Mouse (Mus musculus) midbrain, embryonic 12.5 days (tissue): ENCODE measurements around the gene H2al2a. TPM values are rescaled to one million over a fixed set of nuclear protein-coding genes. Genes with fewer than 3 reads are reported as not detected.
"Not testable (repeated sequence)": the region's sequence is repeated elsewhere in the genome, so short reads cannot be mapped to it uniquely, and the experiment has no call there.

Source experiments
- ATAC-seq: fragments of 200-750 bp; cut with Nextera tagmentation; 2 replicates; pipeline ENCODE4 v1.8.0; 2017; ENCODE audit warnings: low read depth, moderate TSS enrichment, moderate library complexity; ENCODE audit not compliant: low FRiP score
- H3K27ac ChIP-seq: fragments of 300-500 bp; sonication (generic); replicated peaks from 2 replicates; pipeline ENCODE4 v1.5.1; 2016; ENCODE audit warnings: mild to moderate bottlenecking
- H3K27me3 ChIP-seq: fragments of 300-500 bp; sonication (generic); 2 replicates; pipeline ENCODE4 v1.6.1; 2016; ENCODE audit warnings: mild to moderate bottlenecking
- H3K36me3 ChIP-seq: fragments of 300-500 bp; sonication (generic); 2 replicates; pipeline ENCODE4 v1.6.1; 2016
- H3K4me1 ChIP-seq: fragments of 300-500 bp; sonication (generic); 2 replicates; pipeline ENCODE4 v1.6.1; 2016
- H3K4me2 ChIP-seq: fragments of 300-500 bp; sonication (generic); replicated peaks from 2 replicates; pipeline ENCODE4 v1.6.1; 2016; ENCODE audit warnings: mild to moderate bottlenecking, moderate library complexity
- H3K4me3 ChIP-seq: fragments of 300-500 bp; sonication (generic); 2 replicates; pipeline ENCODE4 v1.5.1; 2016; ENCODE audit warnings: mild to moderate bottlenecking
- H3K9ac ChIP-seq: fragments of 300-500 bp; sonication (generic); replicated peaks from 2 replicates; pipeline ENCODE4 v1.6.1; 2016; ENCODE audit warnings: mild to moderate bottlenecking, moderate library complexity
- H3K9me3 ChIP-seq: fragments of 300-500 bp; sonication (generic); 2 replicates; pipeline ENCODE4 v1.6.1; 2016; ENCODE audit warnings: mild to moderate bottlenecking
- WGBS: fragments of 180-500 bp; shearing (Covaris S2); methylation state at CpG from one replicate; pipeline ENCODE4 v1.1.7; 2016; 5-methylcytosine and 5-hydroxymethylcytosine counted together
- polyA plus RNA-seq: library from polyadenylated mRNA; unstranded; fragments of >200 nt; fragmentation: Nextera tagmentation; extraction: Ambion mirVana; gene quantifications from 2 replicates; pipeline ENCODE4 v1.2.1, GENCODE M21; 2016

The H2al2a gene
- polyA plus RNA-seq, 1 experiment from 2014 or later = not detected

DNA sequence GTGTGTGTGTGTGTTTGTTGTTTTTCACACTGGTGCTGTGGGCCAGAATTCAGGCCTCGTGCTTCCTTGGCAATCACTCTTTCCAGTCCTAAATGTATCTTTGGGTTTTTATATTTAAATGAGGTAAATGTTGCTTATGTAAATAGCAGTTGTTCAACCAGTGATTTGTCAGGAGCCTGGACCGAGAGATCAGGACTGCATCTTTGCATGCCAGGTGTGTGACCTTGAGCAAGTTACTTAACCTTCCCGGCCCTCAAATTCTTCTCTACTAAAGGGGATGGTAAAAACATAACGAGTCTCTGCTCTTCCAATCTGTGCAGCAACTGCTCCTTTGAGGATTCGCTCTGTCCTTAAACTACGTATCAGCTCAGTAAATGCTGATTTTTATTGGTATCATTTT is 25.4 kb downstream of the H2al2a start:
- ATAC-seq = no peak
- no peaks in the 10 kb centered on the region for H3K36me3 ChIP-seq
- no peak overlapping the region for H3K9ac ChIP-seq
- no peak overlapping the region for H3K27ac ChIP-seq
- no peaks in the 10 kb centered on the region for H3K9me3 ChIP-seq
- H3K27me3 ChIP-seq = no peaks in the 10 kb centered on the region
- H3K4me2 ChIP-seq = no peak overlapping the region
- H3K4me3 ChIP-seq = no peak overlapping the region
- peaks cover 10% of the 10 kb centered on the region; the same call in 1 of the 2 replicates for H3K4me1 ChIP-seq
- 70% methylated on average over 6 of the region's 6 CpGs for WGBS

DNA sequence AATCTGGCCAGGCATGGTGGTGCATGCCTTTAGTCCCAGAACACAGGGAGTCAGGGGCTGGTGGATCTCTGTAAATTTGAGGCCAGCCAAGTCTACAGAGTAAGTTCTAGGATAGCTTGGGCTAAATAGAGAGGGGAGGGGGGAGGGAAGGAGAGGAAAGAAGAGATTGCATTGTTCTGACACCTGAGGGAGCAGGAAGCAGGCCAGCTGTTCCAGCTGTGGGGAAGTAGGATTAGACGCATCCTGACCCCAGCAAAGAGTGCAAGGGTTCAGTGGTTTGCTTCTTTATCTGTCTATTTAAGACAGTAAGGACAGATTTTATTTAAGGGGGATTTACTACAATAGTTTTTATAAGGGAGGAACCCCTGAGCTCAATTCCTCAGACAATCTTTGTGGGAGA is 26.1 kb downstream of the H2al2a start:
- Histone ChIP-seq H3K9ac (no peak overlapping the region), H3K27me3 (no peaks in the 10 kb centered on the region), H3K36me3 (no peaks in the 10 kb centered on the region), H3K4me2 (no peak overlapping the region), H3K9me3 (no peaks in the 10 kb centered on the region), H3K4me1 (peaks cover 10% of the 10 kb centered on the region; the same call in 1 of the 2 replicates), H3K27ac (no peak overlapping the region), H3K4me3 (no peak overlapping the region)
- 14% methylated on average over 1 of the region's 1 CpGs for WGBS
- no peak for ATAC-seq

DNA sequence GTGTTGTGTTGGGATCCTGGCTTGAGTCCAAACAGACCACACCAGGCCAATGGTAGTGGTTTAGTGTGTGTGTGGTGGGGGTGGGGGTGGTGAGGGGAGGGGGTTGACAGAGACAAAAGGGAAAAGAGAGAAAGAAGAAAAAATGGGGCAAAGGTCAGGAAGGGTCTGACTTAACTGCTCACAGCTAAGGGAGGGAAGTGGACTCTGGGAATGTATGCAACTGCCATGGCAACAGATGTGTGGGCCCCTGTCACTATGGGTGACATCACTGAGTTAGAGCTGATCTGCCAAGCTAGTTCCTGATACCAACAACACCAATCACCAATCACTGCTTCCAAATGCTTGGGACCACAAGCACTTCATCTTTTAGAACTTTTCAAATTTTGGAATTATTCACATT is 26.6 kb downstream of the H2al2a start:
- no peaks in the 10 kb centered on the region for H3K36me3 ChIP-seq
- H3K27me3 ChIP-seq = no peaks in the 10 kb centered on the region
- no peak overlapping the region for H3K27ac ChIP-seq
- peak; percentile 52; the same call in 1 of the 2 replicates for ATAC-seq
- H3K9ac ChIP-seq = no peak overlapping the region
- H3K4me3 ChIP-seq = no peak overlapping the region
- no peak overlapping the region for H3K4me2 ChIP-seq
- H3K4me1 ChIP-seq = peaks cover 10% of the 10 kb centered on the region; the same call in 1 of the 2 replicates
- H3K9me3 ChIP-seq = no peaks in the 10 kb centered on the region

DNA sequence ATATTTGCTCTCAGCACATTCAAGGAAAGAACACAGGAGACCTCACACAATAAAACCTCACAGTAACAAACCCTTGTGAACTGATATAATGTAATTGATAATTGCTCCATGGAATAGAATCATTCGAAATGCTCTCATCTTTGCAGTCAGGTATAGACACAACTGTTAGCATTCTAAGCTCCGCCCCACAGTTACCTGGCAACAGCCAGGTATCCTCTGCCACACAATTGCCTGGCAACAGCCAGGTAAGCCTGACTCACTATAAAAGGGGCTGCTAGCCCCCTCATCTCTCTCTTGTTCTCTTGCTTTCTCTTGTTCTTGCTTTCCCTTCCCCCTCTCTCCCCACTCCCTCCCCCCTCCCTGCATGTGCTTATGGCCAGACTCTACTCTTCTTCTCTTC is 28.2 kb downstream of the H2al2a start:
- Histone ChIP-seq H3K4me2 (no peak overlapping the region), H3K9me3 (no peaks in the 10 kb centered on the region), H3K36me3 (no peaks in the 10 kb centered on the region), H3K9ac (no peak overlapping the region), H3K27ac (no peak overlapping the region), H3K4me3 (no peak overlapping the region), H3K4me1 (0 out of 2 replicates have a peak, but pooled peaks cover 7% of the 10 kb centered on the region), H3K27me3 (no peaks in the 10 kb centered on the region)
- no peak for ATAC-seq
- 91% methylated on average over 2 of the region's 2 CpGs for whole genome bisulfite sequencing

DNA sequence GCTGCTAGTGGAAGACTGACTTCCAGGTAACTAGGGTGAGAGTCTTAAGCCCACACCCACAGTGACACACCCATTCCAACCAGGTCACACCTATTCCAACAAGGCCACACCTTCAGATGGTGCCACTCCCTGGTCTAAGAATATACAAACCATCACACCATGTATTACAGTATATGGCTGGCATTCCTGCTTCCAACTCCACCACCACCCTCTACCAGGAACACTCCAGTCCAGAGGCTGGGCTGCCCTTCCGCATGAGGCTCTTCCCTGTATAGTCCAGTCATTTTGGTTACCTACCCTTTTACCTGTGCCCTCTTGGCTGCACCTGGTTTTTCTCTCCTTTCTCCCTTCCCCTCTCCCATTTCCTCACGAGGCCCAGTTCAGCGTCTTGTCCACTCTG is 28.7 kb downstream of the H2al2a start:
- H3K9me3 ChIP-seq, H3K36me3 ChIP-seq, H3K4me1 ChIP-seq, H3K27ac ChIP-seq, H3K9ac ChIP-seq, H3K27me3 ChIP-seq, H3K4me2 ChIP-seq, H3K4me3 ChIP-seq, ATAC-seq: not testable (repeated sequence)
- 85% methylated on average over 3 of the region's 3 CpGs for WGBS

DNA sequence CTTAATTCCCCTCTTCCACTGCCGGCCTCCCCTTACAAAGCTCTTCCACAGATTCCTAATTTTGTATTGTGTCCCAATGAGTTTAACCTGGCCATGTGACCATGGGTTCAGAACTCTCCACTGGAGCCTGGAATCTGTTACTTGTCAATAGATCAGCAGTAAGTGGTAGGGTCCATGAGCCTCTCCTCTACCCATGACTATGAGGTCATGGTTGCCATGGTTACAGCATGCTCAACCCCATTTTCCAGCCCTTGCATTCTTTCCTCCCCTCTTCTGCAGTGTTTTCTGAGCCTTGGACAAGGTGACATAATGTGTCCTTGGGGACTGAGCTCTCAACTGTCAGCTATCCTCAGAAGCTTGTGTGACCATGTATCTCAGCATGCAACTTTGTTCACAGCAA is 37.3 kb downstream of the H2al2a start:
- no peaks in the 10 kb centered on the region for H3K36me3 ChIP-seq
- H3K9ac ChIP-seq = no peak overlapping the region
- no peaks in the 10 kb centered on the region for H3K9me3 ChIP-seq
- H3K4me3 ChIP-seq = no peak overlapping the region
- no peak for ATAC-seq
- 61% methylated on average over 1 of the region's 1 CpGs for WGBS
- H3K27ac ChIP-seq = no peak overlapping the region
- no peaks in the 10 kb centered on the region for H3K27me3 ChIP-seq
- no peak overlapping the region for H3K4me2 ChIP-seq
- H3K4me1 ChIP-seq = no peaks in the 10 kb centered on the region

DNA sequence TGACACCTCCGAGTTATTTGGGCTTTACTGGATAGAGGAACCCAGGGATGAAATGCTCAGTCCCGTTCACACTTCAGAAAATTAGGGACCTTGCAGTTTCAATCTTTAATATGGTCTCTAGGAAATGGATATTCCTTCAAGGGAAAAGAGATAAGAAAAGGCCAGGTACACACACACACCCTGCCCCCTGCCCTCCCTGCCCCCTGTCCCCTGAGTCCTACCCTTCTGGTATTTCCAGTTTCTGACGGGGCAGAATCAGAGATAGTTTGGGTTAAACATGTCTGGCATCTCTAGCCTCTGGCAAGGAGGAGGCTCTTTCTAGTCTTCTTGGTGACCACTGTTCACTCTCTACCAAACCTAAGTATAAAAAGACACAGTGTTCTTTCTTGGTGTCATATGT is 49.9 kb downstream of the H2al2a start:
- no peak for ATAC-seq
- H3K27me3 ChIP-seq = no peaks in the 10 kb centered on the region
- H3K4me1 ChIP-seq = no peaks in the 10 kb centered on the region
- no peak overlapping the region for H3K27ac ChIP-seq
- H3K4me3 ChIP-seq = no peak overlapping the region
- H3K9ac ChIP-seq = no peak overlapping the region
- no peaks in the 10 kb centered on the region for H3K9me3 ChIP-seq
- 77% methylated on average over 3 of the region's 3 CpGs for WGBS
- H3K4me2 ChIP-seq = no peak overlapping the region
- no peaks in the 10 kb centered on the region for H3K36me3 ChIP-seq

Other genes starting within 250 kb of the H2al2a start
- 20.5 and 21.5 TPM in 2 replicates for gene A930004D18Rik, start 40.8 kb upstream of the H2al2a start, polyA plus RNA-seq
- gene Skida1, start 52.1 kb upstream of the H2al2a start, polyA plus RNA-seq = 23.8 and 26.6 TPM in 2 replicates
- 64.9 and 70.4 TPM in 2 replicates for gene Mllt10, start 58.3 kb upstream of the H2al2a start, polyA plus RNA-seq